Mouse (Mus musculus) forebrain, embryonic 11.5 days (tissue): ENCODE measurements around the gene Scp2d1. TPM values are rescaled to one million over a fixed set of nuclear protein-coding genes. Genes with fewer than 3 reads are reported as not detected.
"Not testable (repeated sequence)": the region's sequence is repeated elsewhere in the genome, so short reads cannot be mapped to it uniquely, and the experiment has no call there.

Source experiments
- ATAC-seq: fragments of 200-750 bp; cut with Nextera tagmentation; replicated peaks from 2 replicates; pipeline ENCODE4 v1.8.0; 2017; ENCODE audit warnings: moderate TSS enrichment; ENCODE audit not compliant: low FRiP score
- DNase-seq: peaks from one replicate; pipeline ENCODE4 v3.0.0-alpha.2; 2017; ENCODE audit warnings: low spot score
- H3K27ac ChIP-seq: fragments of 300-500 bp; sonication (generic); 2 replicates; pipeline ENCODE4 v1.5.1; 2014; ENCODE audit warnings: low read depth, low read length
- H3K27me3 ChIP-seq: fragments of 300-500 bp; sonication (generic); 2 replicates; pipeline ENCODE4 v1.6.1; 2014; ENCODE audit warnings: mild to moderate bottlenecking, low read length, mixed read lengths; ENCODE audit not compliant: control insufficient read depth, insufficient read depth
- H3K36me3 ChIP-seq: fragments of 300-500 bp; sonication (generic); 2 replicates; pipeline ENCODE4 v1.6.1; 2014; ENCODE audit warnings: mild to moderate bottlenecking, low read length, moderate library complexity, mixed read lengths; ENCODE audit not compliant: control insufficient read depth, insufficient read depth
- H3K4me1 ChIP-seq: fragments of 300-500 bp; sonication (generic); replicated peaks from 2 replicates; pipeline ENCODE4 v1.6.1; 2014; ENCODE audit warnings: low read length, mixed read lengths; ENCODE audit not compliant: control insufficient read depth, insufficient read depth
- H3K4me2 ChIP-seq: fragments of 300-500 bp; sonication (generic); 2 replicates; pipeline ENCODE4 v1.6.1; 2014; ENCODE audit warnings: low read depth, mild to moderate bottlenecking, low read length, moderate library complexity, mixed read lengths; ENCODE audit not compliant: severe bottlenecking
- H3K4me3 ChIP-seq: fragments of 300-500 bp; sonication (generic); 2 replicates; pipeline ENCODE4 v1.5.1; 2014; ENCODE audit warnings: low read depth, low read length
- H3K9ac ChIP-seq: fragments of 300-500 bp; sonication (generic); 2 replicates; pipeline ENCODE4 v1.6.1; 2014; ENCODE audit warnings: low read length
- H3K9me3 ChIP-seq: fragments of 300-500 bp; sonication (generic); 2 replicates; pipeline ENCODE4 v1.6.1; 2016; ENCODE audit warnings: low read length, mixed read lengths; ENCODE audit not compliant: control insufficient read depth
- WGBS: fragments of 180-500 bp; shearing (Covaris S2); extraction: QIAGEN DNeasy Blood & Tissue Kit; methylation state at CpG from one replicate; pipeline ENCODE4 v1.1.7; 2014; 5-methylcytosine and 5-hydroxymethylcytosine counted together
- polyA plus RNA-seq: library from polyadenylated mRNA; unstranded; fragments of >200 nt; fragmentation: Nextera tagmentation; extraction: Ambion mirVana; gene quantifications from 2 replicates; pipeline ENCODE4 v1.2.1, GENCODE M21; 2014

The Scp2d1 gene
- polyA plus RNA-seq, result not detected in 2 replicates

DNA sequence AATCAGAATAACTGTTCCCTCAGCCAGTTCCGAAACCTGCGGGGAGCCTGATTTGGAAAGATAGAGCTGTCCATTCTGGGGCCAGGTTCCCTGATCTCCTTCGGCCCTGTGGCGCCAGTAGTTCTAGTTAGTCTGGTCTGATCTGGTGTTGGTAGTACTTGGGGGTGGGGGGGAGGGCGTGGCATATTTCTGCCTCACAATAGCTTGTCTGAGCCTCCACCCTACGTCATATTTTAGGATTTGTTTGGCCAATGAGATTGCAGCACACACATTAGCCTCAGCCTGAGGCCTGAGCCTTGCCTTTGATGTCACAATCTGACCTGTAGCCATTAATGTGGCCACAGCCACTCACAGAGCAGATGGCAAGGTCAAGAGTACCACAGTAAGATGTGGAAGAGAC lies at the start of gene Scp2d1:
TSS of gene Scp2d1 (plus strand) at position 301 of the 400 bp plus-strand sequence.
- WGBS, result 83% methylated on average over 6 of the region's 6 CpGs
- H3K9ac ChIP-seq, H3K4me1 ChIP-seq, DNase-seq, ATAC-seq, H3K27ac ChIP-seq, H3K4me3 ChIP-seq, H3K27me3 ChIP-seq, H3K9me3 ChIP-seq, H3K4me2 ChIP-seq, H3K36me3 ChIP-seq: not testable (repeated sequence)

DNA sequence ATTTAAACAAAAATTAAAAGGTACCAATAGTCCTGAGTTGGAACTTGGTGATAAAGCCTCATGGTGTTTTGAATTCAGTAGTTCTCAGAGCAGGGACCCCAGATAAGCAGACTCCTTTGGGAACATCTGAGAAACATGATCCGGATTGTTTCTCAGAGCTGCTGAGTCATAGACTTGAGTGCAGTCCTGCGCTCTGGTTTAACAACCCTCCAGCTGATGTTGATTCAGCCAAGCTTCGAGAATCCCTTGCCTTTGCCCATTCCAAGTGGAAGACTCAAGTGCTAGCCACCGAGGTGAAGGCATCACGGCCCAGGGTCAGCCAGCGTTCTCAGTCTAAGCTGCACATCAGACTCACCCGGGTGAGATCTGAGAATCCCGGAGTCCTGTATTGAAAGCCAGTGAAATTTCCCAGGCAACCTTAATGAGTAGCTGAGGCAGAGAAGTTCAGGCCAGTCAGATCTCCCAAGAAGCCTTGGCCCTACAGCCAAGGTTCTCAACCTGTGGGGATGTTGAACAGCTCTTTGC lies 48.8 kb upstream of the Scp2d1 start:
- Histone ChIP-seq H3K9me3 (no peaks in the 10 kb centered on the region), H3K27me3 (no peaks in the 10 kb centered on the region), H3K4me3 (no peak overlapping the region), H3K27ac (no peak overlapping the region), H3K4me2 (no peak overlapping the region), H3K36me3 (no peaks in the 10 kb centered on the region), H3K4me1 (no peaks in the 10 kb centered on the region), H3K9ac (no peak overlapping the region)
- ATAC-seq (no peak), DNase-seq (no peak)
- WGBS, result 88% methylated on average over 8 of the region's 8 CpGs

DNA sequence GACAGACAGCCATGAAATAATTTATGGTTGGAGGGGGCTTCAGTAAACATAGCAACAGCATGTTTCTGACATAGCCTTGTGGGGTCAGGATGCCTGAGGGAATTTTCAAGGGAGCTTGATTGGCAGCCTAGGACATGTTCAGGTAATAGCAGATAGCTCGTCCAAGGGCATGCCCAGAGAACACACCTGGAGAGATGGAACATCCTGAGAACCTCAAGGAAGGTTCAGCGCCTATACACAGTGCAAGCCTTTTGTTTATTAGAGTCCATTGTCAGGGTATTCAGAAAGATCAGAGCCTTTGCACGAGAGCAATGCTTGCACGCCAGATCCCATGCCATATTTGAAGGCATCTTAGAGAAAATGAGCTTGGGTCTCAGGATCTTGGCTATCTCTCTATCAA lies 47.8 kb upstream of the Scp2d1 start:
- Histone ChIP-seq H3K4me1 (no peaks in the 10 kb centered on the region), H3K9me3 (no peaks in the 10 kb centered on the region), H3K9ac (no peak overlapping the region), H3K27me3 (no peaks in the 10 kb centered on the region), H3K4me2 (no peak overlapping the region), H3K36me3 (no peaks in the 10 kb centered on the region), H3K4me3 (no peak overlapping the region), H3K27ac (no peak overlapping the region)
- 89% methylated on average over 4 of the region's 4 CpGs for WGBS
- no peak for ATAC-seq
- DNase-seq, result no peak

DNA sequence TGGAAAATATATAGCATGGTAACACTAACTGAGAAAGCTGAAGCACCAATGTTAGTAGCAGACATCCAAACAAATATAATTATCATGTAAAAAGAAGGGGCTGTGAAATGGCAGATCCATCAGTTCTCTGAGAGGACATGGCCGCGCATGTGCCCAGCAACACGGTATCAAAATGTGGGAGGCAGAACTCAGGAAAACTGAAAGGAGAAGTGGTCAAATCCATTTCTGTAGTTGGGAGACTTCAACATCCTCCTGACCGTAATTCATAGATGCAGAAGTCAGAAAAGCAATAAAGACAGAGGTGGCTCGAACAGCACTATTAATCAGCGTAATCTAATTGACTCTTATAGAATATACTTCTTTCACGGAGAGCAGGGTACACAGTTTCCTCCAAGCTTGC lies 44.2 kb upstream of the Scp2d1 start:
- H3K27ac ChIP-seq, result no peak overlapping the region
- no peak overlapping the region for H3K4me3 ChIP-seq
- no peak overlapping the region for H3K4me2 ChIP-seq
- 90% methylated on average over 7 of the region's 7 CpGs for WGBS
- H3K9me3 ChIP-seq, result no peaks in the 10 kb centered on the region
- ATAC-seq, result no peak
- DNase-seq, result no peak
- H3K4me1 ChIP-seq, result no peaks in the 10 kb centered on the region
- no peak overlapping the region for H3K9ac ChIP-seq
- H3K27me3 ChIP-seq, result no peaks in the 10 kb centered on the region
- H3K36me3 ChIP-seq, result no peaks in the 10 kb centered on the region

DNA sequence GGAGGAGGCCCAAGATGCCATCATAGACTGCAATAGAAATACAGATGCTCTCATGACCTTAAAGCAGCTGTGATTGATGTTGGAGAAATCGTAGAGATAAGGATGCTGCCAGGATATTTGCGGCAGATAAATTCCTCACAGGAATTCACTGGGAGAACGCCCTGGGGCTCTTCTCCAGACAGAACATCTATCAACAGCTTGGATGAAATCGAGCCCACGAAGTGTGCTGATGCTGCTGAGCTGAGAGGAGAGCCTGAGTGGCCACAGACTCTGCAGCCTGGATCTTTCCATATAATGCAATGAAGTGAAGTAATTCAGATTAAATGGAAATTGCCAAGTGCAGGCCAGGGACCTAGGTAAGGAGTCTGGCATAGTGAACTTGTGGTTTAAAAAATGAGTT lies 42.7 kb upstream of the Scp2d1 start:
- H3K4me2 ChIP-seq, result no peak overlapping the region
- H3K9ac ChIP-seq, result no peak overlapping the region
- ATAC-seq (no peak), DNase-seq (no peak)
- H3K9me3 ChIP-seq, result no peaks in the 10 kb centered on the region
- no peak overlapping the region for H3K27ac ChIP-seq
- no peak overlapping the region for H3K4me3 ChIP-seq
- no peaks in the 10 kb centered on the region for H3K4me1 ChIP-seq
- no peaks in the 10 kb centered on the region for H3K27me3 ChIP-seq
- no peaks in the 10 kb centered on the region for H3K36me3 ChIP-seq
- 85% methylated on average over 5 of the region's 5 CpGs for WGBS

DNA sequence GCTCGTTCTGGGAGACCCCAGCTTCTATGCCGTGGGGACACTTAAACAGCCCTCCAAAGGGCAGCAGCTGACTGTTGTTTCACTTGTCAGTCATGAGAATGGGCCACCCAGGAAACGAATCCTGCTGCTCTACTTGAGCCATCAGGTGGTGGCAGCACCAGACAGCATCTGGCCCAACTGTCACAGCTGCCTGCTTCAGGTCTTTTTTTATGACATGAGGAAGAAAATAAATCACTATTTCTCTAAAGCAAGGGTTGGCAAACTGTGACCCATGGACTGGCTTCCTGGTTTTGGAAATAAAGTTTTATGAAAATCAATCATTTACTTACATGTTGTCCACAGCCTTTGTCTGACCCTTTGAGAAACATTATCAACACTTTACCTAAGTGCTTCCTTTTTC lies 41.6 kb upstream of the Scp2d1 start:
- no peak for DNase-seq
- H3K4me1 ChIP-seq, result no peaks in the 10 kb centered on the region
- no peak for ATAC-seq
- no peak overlapping the region for H3K4me2 ChIP-seq
- no peak overlapping the region for H3K4me3 ChIP-seq
- H3K9me3 ChIP-seq, result no peaks in the 10 kb centered on the region
- H3K27ac ChIP-seq, result no peak overlapping the region
- no peak overlapping the region for H3K9ac ChIP-seq
- H3K27me3 ChIP-seq, result no peaks in the 10 kb centered on the region
- no peaks in the 10 kb centered on the region for H3K36me3 ChIP-seq
- WGBS, result 66% methylated on average over 3 of the region's 3 CpGs

DNA sequence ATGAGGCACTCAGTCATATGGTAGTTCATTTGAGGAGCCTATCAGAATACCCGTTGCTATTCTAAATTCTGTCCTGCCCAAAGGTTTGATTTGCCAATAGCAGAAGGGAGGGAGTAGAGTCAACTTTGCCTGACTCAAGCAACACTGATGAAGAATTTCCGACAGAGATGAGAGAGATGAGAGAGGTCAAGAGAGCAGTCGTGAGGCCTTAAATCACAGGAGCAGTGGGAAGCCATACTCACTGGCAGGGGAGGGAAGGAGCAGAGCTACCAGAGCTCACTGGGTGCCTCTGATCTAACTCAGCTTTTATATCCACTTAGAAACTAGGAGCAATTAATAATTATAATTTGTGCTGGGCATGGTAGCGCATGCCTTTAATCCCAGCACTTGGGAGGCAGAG lies 41.0 kb upstream of the Scp2d1 start:
- Histone ChIP-seq H3K9me3 (no peaks in the 10 kb centered on the region), H3K4me1 (no peaks in the 10 kb centered on the region), H3K27ac (no peak overlapping the region), H3K4me2 (no peak overlapping the region), H3K27me3 (no peaks in the 10 kb centered on the region), H3K36me3 (no peaks in the 10 kb centered on the region), H3K9ac (no peak overlapping the region), H3K4me3 (no peak overlapping the region)
- WGBS, result 90% methylated on average over 4 of the region's 4 CpGs
- no peak for DNase-seq
- ATAC-seq, result no peak

DNA sequence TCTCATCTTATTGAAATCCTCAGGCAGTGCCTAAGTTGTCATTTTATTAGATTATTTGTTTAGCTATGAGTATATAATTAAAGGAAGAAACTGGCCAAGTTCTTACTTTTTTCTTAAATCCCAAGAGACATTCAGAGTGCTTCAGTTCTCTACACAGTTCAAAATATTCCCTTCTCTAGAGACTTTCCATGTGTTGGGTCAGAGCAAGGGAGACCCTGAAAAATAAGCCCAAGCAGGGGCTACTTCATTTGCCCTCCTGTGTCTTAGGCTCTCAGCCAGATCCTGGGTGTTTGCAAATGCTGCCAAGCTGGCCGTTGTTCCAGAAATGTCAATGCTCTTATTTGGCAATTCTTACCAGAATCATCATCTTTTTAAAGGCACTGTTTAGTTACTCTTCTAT lies 40.3 kb upstream of the Scp2d1 start:
- Histone ChIP-seq H3K9me3 (no peaks in the 10 kb centered on the region), H3K9ac (no peak overlapping the region), H3K4me2 (no peak overlapping the region), H3K4me3 (no peak overlapping the region), H3K27ac (no peak overlapping the region), H3K36me3 (no peaks in the 10 kb centered on the region), H3K27me3 (no peaks in the 10 kb centered on the region), H3K4me1 (no peaks in the 10 kb centered on the region)
- ATAC-seq (no peak), DNase-seq (no peak)
- WGBS, result 95% methylated on average over 1 of the region's 1 CpGs

DNA sequence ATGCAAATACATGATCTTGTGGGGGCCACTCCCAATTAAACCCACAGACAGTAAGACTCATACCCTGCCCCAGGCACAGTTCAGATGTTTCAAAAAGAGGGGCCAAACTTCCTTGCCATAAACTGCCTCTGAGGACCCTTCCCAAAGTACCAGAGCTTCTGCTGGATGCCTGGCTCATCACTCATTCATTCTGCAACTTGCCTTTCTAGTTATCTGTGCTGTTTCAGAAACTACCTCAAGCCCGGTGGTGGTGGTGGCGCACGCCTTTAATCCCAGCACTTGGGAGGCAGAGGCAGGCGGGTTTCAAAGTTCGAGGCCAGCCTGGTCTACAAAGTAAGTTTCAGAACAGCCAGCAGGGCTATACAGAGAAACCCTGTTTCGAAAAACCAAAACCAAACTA lies 39.6 kb upstream of the Scp2d1 start:
- DNase-seq (no peak), ATAC-seq (no peak)
- WGBS, result 91% methylated on average over 6 of the region's 6 CpGs
- Histone ChIP-seq H3K27me3 (no peaks in the 10 kb centered on the region), H3K27ac (no peak overlapping the region), H3K4me3 (no peak overlapping the region), H3K4me1 (no peaks in the 10 kb centered on the region), H3K36me3 (no peaks in the 10 kb centered on the region), H3K9ac (no peak overlapping the region), H3K4me2 (no peak overlapping the region), H3K9me3 (no peaks in the 10 kb centered on the region)
